Mouse (Mus musculus) NIH3T3 (cell line): ENCODE data around the gene Cap2.

ENCODE experiments used
- DNase-seq: peaks from one replicate; pipeline ENCODE4 v3.0.0-alpha.2; 2012; ENCODE audit warnings: low read depth

Cap2 gene

DNA sequence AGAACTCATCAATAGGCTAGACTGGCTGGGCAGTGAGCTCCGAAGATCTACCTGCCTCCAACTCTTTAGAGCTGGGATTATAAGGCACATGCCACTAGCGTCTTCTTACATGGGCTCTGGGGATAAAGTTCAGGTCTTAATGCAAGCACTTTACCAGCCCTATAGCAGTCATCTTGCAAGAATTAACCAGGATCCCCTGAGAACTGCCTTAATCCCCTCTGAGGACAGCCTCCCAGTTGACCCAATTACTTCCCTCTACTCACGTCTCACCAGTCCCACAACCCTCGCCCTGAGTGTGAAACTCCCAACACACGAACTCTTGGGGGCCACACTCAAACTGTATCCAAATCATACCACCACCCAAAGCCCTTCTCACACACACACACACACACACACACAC is 64.3 kb downstream of the Cap2 start:
- no peak for DNase-seq

DNA sequence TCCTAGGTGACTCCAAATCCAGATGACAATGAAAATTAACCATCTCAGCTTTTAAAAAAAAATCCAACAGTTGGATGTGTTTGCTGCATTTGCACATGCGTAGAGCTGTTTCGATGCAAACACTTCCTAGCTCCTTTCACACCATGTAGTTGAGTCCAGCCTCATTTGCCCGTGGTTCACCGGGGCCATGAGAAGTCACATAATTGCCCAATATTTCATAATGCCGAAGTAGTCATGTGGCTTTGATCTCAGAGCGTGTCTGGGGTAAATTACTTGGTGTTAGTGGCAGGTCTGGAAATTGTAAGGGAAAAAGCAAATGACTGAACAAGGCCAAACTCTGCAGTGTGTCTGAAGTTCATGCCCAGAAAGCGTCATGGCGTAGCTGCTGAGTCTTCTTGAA is 67.8 kb downstream of the Cap2 start:
- DNase-seq = no peak

DNA sequence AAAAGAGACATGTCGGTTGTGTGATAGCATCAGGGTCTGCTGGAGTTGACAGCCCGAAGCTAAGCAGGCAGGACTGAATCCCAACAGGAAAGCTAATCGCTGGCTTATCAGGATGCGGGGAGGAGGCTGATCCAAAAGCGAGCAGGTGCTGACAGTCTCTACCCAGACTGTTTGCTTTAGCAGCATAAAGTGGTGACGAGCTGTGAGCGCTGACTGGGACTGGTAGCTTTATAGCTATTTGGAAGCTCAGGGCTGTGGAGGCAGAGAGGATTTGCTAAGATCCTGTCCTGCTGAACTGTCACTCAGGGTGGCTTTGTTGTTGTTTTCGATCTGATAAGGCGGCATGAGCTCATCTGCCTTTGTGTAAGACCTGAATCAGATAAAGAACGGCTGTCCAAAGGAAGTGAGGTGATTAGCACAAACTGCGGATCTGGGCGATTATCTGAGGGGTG is 69.5 kb downstream of the Cap2 start:
- DNase-seq = peak; percentile 6

DNA sequence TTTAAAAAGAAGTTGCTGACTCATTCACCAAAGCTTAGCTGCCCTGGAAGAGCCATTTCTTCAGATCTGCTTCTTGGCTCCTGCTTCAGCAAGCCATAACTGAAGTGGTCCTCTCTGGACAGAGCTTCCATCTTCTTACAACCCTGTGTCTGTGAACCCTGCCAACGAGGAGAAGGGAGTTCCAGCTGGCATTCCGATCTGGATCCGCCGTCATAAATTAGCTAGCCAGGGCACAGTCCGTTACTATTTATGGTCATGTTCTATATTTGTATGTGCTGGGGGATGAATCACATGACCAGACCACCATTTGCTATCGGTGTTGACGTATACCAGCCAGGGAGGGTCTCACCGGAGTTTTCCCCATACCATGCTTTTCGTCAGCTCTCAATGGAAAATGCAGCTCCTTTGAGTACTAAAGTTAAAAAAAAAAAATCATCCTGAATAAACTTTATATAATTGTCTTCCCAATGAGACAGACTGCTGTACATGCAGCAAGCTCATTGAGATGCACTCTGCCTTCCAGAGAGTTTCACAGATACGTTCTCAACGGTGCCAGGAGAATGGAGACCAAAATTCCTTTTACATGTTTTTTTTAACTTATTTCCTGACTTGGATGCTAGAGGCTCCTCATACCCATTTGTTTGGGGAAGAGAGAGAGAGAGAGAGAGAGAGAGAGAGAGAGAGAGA is 70.5 kb downstream of the Cap2 start:
- DNase-seq = peak; percentile 88

DNA sequence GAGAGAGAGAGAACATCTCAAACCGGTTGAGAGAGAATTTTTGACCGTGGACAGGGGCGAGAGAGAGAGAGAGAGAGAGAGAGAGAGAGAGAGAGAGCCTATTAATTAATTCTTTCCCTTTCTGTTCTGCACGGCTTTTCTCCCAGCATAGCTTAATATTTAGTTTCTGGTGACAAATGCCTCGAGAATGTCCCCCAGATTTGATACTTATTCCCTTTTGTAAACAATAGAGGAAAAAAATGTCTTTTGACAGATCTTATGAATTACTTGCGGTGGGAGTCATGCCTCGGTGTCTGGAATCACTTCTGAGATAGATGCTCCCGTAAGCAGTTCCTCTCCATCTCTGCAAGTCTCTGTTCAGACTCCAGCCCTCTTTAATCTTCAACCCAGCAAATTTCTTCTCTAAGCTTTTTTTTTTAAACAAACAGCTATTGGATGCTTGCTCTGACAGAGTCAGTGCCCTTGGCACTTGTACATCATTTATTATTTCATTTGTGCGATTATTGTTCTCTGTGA is 71.1 kb downstream of the Cap2 start:
- peak; percentile 36 for DNase-seq

DNA sequence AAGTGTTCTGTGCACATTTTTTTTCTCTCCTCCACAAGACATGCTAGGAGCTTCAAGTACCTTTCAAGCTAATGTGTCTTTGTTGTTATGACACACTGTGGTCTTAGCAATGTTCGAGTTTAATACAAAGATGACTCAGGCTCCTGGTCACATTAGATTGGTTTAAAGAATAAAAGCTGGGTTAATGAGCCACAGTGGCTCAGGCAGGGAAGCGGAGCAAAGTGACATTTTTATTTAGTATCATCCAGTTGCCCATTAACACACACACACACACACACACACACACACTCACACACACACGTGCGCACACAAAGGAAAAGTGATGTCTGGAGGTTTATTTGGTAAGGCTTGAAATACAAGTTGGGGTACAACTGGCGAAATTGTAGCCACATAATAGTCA is 72.6 kb downstream of the Cap2 start:
- DNase-seq = no peak

DNA sequence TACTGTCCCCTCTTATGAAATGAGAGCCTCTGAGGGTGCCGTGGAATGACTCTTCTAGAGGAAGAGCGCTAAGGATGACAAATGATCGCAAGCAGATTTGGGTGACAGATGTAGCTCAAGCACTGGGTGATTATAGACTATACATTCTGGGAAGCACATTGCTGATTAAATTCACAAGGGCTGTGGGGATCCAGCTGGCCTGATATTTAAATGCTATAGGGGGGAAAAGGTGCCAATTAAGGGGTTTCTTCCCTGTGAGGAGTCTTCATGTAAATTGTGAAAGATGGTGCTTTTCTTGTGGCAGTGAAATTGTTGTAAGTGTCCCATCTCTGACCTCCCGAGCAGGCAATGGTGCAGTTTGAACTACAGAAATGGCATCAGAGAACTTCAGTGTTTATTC is 73.1 kb downstream of the Cap2 start:
- no peak for DNase-seq

DNA sequence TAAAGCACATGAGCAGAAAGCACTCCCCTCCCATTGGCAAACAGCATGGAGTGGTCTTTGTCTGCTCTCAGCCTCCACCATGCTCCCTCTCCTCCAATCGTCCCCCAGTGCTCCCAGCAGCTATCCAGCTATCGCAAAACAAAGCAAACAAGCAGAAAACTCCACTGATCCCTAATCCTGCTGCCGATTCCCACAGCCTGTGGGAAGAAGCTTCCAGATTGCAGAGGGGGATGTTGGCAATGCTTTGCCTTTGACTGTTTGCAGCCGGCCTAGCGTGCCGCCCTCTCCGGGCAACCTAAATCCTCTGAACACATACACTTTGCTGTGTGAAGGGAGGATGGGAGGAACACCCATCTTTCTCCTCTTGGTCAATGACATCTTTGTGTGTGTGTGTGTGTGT is 83.2 kb downstream of the Cap2 start:
- DNase-seq = no peak

DNA sequence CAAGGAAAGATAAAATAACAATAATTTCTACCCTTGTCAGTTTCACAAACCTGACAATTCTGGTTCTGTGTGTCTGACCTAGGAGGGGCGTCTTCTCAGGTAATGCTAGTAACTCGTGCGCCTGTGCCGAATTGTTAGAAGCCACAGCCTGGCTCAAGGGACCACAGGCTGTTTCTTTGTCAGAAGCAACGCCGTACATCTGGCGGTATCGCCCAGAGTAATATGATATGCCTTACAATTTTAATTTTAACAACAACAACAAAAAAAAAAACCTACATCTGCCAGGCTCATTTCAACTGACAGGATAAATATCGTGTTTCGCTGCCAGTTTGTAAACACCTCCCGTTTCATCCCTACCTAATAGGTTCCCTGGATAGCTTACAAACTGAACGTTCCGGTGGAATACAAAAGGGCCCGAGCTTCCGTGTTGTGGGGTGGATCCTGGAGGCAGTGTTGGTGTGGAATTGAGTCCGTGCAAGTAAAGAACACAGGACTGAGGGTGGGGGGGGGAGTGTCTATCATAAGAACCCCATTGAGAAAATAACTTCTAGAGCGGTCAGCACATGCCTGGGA is 86.2 kb downstream of the Cap2 start:
- no peak for DNase-seq

DNA sequence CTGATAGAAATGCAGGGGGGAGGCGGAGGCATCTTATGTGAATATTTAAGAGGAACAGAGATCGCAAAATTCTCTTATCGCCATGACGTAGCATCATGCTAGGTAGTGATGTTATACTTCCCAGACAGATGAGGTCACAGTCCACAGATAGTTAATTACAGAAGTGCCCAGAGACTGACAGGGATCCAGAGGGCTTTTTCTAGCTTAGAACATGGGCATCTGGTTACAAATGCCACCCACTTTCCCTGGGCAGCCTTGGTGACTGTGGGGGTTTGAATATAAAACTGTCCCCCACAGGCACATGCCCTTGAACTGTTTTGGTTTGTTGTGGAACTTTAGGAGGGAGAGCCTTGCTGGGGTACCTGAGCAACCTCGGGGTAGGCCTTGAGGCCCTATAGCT is 87.0 kb downstream of the Cap2 start:
- no peak for DNase-seq

DNA sequence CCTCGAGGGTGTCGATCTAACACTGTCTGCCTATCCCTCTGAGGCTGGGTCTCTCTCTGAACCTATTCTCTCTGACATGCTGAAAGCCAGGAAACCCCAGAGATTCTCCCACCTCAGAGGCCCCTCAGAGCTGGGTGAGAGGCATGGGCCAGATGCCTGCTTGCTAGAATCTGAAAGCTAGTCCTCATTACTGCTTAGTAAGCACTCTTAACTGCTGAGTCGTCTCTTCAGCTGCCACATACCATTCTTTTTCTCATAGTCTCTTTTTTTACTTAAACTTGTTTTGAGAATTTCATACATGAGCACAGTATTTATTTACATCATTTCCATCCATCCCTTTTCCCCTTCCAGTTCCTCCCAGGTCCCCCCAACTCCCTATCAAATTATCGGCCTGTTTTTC is 89.2 kb downstream of the Cap2 start:
- no peak for DNase-seq

DNA sequence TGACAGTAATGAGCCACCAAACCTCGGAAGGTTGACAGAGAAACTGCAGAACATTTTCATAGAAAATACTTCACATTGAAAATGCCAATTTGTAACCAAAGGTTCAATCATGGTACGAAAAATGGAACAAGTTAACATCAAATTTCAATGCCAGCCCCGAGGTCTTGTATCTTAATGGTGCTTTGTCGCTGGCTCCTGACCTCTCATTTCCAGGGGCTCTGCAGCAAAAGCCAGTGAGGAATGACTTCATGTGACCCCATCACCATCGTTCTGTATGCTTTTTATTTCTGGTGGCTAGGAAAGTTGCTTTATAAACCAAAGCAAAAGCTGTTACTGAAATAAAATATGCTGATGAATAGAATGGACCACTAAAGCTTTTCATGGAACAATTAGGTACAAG is 99.0 kb downstream of the Cap2 start:
- no peak for DNase-seq

DNA sequence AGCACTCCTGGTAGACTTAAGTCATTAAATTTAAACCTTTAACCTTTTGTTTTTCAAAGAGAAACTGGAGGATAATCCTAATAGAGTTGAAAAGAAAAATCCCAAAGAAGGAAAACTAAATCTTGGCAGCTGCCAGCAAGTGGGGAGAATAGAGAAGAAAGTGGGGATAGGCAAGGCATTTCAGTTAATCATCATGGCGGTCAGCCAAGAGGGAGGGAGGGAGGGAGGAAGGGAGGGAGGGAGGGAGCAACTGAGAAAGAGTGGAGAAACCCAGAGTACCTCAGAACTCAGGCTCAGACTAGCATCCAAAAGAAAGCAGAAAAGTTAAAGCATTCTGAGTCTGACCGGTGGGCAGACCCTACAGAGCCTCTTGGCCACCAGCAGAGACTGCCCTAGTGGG is 99.7 kb downstream of the Cap2 start:
- peak; percentile 72 for DNase-seq

DNA sequence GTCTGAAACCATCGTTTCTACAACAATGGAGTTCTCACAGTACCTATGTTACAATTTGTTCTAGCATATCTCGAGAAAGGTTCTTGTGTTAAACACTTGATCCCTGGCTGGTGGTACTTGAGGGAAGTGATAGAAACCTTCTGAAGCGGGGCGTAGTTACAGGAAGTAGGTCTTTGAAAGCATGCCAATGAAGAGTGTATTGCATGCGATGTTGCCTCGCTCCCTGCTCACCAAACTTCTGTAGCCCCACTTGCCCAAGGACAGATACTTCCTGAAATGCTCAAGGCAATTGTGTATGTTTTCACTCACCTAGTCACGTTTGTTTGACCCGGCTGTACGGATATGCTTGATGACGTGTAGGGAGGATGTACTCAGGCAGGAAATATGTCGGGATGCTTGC is 101.0 kb downstream of the Cap2 start:
- no peak for DNase-seq

DNA sequence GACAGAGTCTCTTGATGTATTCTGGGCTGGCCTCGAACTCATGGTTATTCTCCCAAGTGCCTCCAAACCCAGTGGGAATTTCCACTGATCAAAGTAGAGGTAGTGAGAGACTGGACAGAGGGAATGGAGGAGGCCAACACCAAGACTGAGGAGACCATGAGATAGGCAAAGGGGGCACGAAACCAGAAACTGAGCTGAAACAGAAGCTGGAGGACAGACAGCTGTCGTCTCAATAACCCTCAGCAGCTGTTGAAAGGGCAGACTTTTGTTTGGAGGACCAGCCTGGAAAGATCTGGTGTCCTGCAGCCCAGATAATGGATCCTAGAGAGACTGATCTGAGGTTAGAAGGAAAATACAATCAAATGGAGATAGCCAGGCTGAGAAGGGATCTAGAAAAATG is 109.4 kb downstream of the Cap2 start:
- no peak for DNase-seq

DNA sequence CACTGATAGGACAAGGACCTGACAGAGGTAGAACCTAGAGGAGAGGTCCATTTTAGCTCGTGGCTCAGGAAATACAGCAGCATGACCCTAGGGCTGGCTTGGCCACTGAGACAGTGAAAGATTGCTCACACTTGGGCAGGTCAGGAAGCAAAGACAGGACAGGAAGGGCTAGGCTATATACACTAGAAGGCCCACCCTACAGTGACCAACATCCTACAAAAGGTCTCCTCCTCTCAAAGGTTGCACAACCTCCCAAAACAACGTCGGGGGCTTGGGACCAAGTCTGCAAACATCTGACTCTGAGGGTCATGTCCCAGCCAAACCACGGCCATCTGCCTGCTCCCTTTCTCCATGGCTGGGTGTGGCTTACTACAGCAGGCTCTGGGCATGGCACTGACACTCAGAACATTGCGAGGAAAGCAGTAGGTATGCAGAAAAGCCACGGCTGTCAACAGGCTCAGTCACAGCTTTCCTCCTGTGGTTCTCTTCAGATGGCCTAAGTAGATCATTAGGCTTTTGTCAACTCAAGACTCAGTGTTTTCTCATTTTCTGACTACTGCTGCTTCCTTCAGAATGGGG is 112.1 kb downstream of the Cap2 start:
- no peak for DNase-seq

DNA sequence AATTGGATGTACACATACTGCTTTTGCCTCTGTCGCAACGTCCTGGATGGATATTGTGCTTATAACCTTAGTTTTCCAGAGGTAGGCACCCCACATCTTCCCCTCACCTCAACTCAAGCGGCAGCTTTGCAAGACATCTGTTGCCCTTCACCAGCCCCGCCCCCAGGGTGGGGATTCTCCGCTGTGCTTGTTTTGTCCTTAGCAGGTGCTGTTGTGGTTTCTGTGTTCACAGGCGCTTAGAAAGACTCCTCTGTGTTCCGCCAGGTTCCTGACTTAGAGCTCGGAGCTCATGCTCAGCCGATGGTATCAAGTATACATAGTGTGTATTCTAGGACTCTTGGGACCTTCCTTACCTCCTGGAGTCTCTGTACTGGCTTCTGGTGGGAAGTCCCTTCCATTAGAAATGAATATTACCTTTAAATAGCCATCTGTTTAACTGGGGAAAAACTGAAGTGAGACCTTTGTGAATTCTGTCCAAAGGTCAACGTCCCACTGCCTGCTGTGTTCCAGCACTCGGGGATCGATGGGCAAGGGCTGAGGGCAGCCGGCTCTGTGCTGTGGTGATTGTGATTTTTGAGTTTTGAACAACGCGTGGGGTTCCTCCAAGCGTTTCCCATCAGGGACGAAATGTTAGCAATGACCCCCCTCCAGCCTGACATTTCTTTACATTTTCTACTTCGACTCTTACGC is 115.2 kb downstream of the Cap2 start:
- DNase-seq = no peak

DNA sequence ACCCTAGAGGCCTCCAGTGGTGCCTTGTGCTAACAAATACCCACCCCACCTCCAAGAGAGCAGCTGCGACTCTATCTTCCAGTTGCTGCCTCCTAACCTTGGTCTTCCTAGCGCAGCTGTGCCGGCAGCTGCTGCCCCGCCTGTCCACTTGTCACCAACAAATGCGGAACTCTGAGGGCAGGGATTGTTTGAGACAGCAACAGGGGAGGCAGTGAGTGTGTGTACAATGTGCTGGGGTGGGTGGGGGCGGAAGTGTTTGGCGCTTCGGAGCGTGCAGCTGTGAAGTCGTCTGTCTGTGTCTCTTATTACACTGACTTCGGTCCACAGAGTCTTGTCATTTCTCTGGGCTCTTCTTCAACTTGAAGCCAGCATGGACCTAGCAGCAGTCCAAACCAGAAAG is 118.0 kb downstream of the Cap2 start:
- DNase-seq = no peak

DNA sequence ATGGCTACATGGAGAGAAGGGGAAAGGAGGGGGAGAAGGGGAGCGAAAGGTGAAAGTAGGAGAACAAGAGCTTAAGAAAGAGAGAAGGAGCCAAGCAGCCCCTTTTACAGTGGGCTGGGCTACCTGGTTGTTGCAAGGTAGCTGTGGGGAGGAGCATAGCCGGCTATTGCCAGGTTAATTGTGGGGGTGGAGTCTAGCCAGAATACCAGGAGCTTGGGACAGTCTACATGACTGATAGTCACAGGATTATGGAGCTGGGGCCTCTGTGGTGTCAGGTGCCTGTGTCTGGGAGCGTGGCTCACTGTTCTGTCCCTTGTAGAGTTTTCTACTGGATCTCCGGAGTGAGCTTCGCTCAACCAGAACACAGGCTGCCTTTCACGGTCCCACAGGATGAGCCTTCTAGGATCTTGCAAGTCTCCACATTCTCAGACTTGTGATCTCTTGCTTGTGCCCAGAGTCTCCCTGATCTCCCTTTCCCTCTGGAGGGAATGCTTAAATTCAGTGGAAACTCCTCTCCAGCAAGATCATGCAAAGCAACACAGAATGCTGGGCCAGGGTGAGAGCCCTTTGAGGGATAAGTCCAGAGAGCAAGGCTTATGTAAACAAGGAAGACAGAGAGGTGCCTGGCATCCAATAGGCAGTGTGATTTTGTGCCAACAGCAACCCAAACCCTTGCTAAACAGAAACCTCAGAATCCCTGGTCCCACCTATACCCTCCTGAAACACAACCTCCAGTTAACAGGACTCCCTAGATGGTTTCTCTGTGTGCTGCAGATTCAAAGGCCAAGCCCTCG is 119.5 kb downstream of the Cap2 start:
- no peak for DNase-seq

DNA sequence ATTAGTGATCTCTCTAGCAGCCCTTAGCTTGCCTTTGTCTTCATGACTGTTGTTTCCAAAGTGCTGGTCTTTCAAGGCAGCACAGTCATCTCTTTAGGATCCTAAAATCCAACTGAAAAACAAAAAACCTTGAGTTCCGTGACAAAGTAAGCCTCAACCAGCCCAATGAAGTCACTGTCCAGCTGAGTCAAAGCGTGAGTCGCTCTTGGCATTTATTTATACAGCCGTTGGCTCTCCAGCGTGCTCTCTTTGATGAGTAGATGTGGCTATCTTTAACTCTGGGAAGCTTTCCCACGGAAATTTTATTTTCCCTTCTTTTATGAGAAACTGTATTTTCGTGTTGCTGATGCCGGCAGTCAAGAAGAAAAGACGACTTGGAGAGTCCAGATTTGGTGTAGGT is 125.0 kb downstream of the Cap2 start:
- peak; percentile 54 for DNase-seq

DNA sequence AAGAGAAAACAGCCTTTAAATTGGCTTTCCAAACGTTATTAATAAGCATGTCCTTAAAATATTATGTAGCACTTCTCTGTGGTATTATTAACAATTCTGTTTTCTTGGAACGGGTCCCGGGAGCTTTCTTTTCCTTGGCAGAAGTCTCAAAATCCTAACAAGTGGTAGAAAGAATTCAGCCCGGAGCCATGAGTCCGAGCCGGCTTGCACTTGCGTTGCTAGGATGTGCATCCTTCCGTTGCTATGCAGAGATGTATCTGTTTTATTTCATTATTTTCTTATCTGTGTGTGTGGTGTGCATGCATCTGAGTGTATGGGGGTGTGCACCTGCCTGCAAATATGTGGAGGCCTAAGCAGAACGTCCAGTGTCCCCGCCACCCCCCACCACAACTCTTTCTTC is 126.2 kb downstream of the Cap2 start:
- peak; percentile 45 for DNase-seq

DNA sequence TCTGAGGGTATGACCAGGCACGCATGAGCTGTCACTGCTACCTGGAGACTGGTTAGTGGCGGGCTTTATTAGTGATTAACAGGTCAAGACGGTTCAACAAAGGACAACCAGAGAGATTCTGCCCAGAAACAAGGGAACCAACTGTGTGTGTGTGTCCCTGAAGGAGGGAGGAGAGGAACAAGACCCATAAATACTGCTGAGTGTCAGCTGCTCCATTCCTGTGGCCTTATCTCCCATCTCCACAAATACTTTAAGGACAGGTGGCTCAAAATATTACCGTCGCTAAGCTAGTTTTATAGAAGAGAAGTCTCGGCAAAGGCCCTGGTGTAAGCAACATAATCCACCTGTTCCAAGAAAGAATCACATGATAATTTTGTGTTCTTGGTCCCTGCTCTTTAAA is 127.7 kb downstream of the Cap2 start:
- DNase-seq = no peak
